Mouse (Mus musculus) forebrain, embryonic 15.5 days (tissue): ENCODE results near the gene Adamts3. TPM values are rescaled to one million over a fixed set of nuclear protein-coding genes. Genes with fewer than 3 reads are reported as not detected.

Experiments used
- ATAC-seq: fragments of 200-750 bp; cut with Nextera tagmentation; replicated peaks from 2 replicates; pipeline ENCODE4 v1.8.0; 2017; ENCODE audit warnings: mild to moderate bottlenecking, moderate TSS enrichment, moderate library complexity
- H3K27ac ChIP-seq: fragments of 300-500 bp; sonication (generic); replicated peaks from 2 replicates; pipeline ENCODE4 v1.5.1; 2015; ENCODE audit warnings: mild to moderate bottlenecking, inconsistent platforms
- H3K27me3 ChIP-seq: fragments of 300-500 bp; sonication (generic); 2 replicates; pipeline ENCODE4 v1.6.1; 2015; ENCODE audit warnings: inconsistent platforms
- H3K36me3 ChIP-seq: fragments of 300-500 bp; sonication (generic); 2 replicates; pipeline ENCODE4 v1.6.1; 2015; ENCODE audit warnings: mild to moderate bottlenecking, inconsistent platforms
- H3K4me1 ChIP-seq: fragments of 300-500 bp; sonication (generic); 2 replicates; pipeline ENCODE4 v1.6.1; 2015; ENCODE audit warnings: inconsistent platforms
- H3K4me2 ChIP-seq: fragments of 300-500 bp; sonication (generic); replicated peaks from 2 replicates; pipeline ENCODE4 v1.6.1; 2015; ENCODE audit warnings: mild to moderate bottlenecking, inconsistent platforms
- H3K4me3 ChIP-seq: fragments of 300-500 bp; sonication (generic); 2 replicates; pipeline ENCODE4 v1.5.1; 2015; ENCODE audit warnings: mild to moderate bottlenecking, inconsistent platforms
- H3K9ac ChIP-seq: fragments of 300-500 bp; sonication (generic); replicated peaks from 2 replicates; pipeline ENCODE4 v1.6.1; 2015; ENCODE audit warnings: mild to moderate bottlenecking, inconsistent platforms
- H3K9me3 ChIP-seq: fragments of 300-500 bp; sonication (generic); 2 replicates; pipeline ENCODE4 v1.6.1; 2016; ENCODE audit warnings: inconsistent platforms
- WGBS: fragments of 180-500 bp; shearing (Covaris S2); methylation state at CpG from one replicate; pipeline ENCODE4 v1.1.7; 2015; ENCODE audit warnings: mixed read lengths; 5-methylcytosine and 5-hydroxymethylcytosine counted together
- polyA plus RNA-seq: library from polyadenylated mRNA; unstranded; fragments of >200 nt; fragmentation: Nextera tagmentation; extraction: Ambion mirVana; gene quantifications from 2 replicates; pipeline ENCODE4 v1.2.1, GENCODE M21; 2015

The Adamts3 gene
- polyA plus RNA-seq, result 14.0 and 14.4 TPM in 2 replicates

DNA sequence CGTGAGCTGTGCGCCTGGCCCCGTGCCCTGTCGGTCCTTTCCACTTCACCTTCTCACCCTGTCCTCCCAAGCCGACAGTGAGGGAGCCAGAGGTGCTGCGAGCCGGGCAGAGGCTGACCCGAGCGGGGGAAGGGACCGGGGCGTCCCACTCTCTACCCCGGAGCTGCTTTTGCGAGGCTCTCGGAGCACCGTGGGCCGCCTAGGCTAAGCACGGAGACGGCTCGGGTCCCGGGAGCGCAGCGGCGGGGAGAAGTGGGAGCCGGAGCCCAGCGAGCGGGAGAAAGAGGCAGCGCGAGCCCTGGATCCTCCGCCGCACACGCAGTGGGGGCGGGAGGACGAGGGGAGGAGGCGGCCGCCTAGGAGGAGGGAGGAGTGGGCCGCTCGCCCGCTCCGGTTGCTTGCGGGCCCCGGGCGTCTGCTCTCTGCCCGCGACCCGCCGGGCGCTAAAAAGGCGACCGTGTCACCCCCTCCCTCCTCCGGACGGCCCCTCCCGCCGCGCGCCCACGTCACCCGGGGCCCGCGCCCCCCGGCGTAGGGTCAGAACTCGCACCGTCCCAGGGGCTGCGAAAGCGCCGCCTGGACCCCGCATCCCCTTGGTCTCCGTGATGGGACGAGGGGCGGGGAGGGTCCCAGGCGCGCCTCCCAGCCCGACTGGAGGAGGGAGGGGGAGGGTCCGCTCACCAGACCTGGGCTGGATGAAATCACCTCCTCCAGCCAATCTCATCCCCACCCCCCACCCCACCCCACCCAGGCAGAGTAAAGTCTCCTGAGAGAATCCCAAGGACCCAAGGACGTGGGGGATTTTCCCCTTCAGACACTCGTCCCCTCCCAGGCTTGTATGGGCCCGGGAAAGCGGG lies at the start of gene Adamts3:
TSS of gene Adamts3 (minus strand) at position 284 of the 857 bp plus-strand sequence.
- H3K9me3 ChIP-seq, result no peaks in the 10 kb centered on the region
- H3K27ac ChIP-seq, result peak within 1 kb of the TSS; percentile 84
- H3K9ac ChIP-seq, result peak within 1 kb of the TSS; percentile 79
- H3K4me2 ChIP-seq, result peak within 1 kb of the TSS; percentile 97
- no peaks in the 10 kb centered on the region for H3K27me3 ChIP-seq
- WGBS, result under 1% methylated on average over 50 of the region's 78 CpGs
- H3K4me3 ChIP-seq, result peak within 1 kb of the TSS; percentile 72
- peaks cover 28% of the 10 kb centered on the region for H3K4me1 ChIP-seq
- ATAC-seq, result peak; percentile 90
- H3K36me3 ChIP-seq, result no peaks in the 10 kb centered on the region

DNA sequence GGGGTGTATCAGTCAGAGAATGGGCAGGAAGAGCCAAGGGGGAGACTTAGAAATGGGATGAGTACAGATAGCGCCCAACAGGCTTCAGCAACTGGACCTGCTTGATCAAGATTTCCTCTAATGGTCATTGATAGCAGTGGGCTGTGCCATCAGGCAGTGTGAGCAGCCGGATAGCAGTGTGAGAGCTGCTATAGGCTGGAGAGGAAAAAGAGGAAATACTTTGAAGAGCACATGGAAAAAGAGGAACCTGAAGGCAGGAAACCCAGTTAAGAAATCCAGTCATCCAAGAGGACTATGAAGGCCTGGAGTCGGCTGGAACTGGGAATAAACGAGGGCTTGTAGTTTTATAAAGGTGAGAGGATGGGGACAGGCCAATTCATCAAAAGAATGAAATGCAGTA lies 48.4 kb upstream of the Adamts3 start:
- no peak overlapping the region for H3K4me3 ChIP-seq
- H3K4me1 ChIP-seq, result no peaks in the 10 kb centered on the region
- no peak overlapping the region for H3K4me2 ChIP-seq
- H3K27me3 ChIP-seq, result no peaks in the 10 kb centered on the region
- H3K36me3 ChIP-seq, result no peaks in the 10 kb centered on the region
- ATAC-seq, result no peak
- no peaks in the 10 kb centered on the region for H3K9me3 ChIP-seq
- no peak overlapping the region for H3K27ac ChIP-seq
- no peak overlapping the region for H3K9ac ChIP-seq
- WGBS, result 82% methylated on average over 4 of the region's 4 CpGs

DNA sequence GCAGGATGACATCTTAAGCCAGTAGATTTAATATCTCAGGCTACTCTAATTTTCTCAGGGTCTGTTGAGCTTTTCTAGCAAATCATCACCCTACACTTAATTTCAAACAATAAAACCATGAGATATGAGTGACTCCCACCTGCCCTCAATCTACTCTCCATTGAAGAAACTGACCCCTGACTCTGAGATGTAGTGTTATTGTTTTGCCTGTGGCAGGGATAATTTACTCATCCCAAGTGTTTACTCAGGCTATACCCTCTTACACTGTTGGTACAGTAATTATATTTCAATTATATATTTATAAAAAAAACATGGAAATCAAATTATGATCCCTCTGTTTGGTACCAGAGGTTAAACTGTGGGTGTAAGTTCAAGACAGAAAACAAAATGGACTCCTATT lies 29.2 kb upstream of the Adamts3 start:
- no peak overlapping the region for H3K9ac ChIP-seq
- H3K4me3 ChIP-seq, result no peak overlapping the region
- H3K4me2 ChIP-seq, result no peak overlapping the region
- no peaks in the 10 kb centered on the region for H3K9me3 ChIP-seq
- H3K27ac ChIP-seq, result no peak overlapping the region
- H3K4me1 ChIP-seq, result no peaks in the 10 kb centered on the region
- H3K27me3 ChIP-seq, result no peaks in the 10 kb centered on the region
- H3K36me3 ChIP-seq, result no peaks in the 10 kb centered on the region
- ATAC-seq, result no peak

DNA sequence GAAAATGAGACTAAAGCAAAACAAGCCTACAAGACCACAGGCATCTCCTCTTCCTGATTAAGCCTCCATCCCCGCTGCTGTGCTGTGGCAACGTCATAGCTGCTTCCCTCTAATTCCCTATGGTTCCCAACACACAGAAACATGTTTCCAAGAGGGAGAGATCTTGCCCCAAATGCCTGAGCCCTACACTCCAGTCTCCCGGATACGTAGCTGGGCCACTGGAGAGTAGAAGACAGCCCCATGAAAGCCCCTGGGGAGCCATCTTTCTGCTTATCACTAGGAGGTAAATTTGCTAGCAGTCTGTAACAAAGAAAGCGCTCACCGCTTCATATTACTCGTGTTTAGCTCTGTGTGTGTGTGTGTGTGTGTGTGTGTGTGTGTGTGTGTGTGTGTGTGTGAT lies 28.8 kb upstream of the Adamts3 start:
- no peaks in the 10 kb centered on the region for H3K36me3 ChIP-seq
- no peak overlapping the region for H3K4me3 ChIP-seq
- H3K27me3 ChIP-seq, result no peaks in the 10 kb centered on the region
- H3K4me1 ChIP-seq, result no peaks in the 10 kb centered on the region; the same call in 1 of the 2 replicates
- H3K9ac ChIP-seq, result no peak overlapping the region
- no peak for ATAC-seq
- no peak overlapping the region for H3K4me2 ChIP-seq
- no peaks in the 10 kb centered on the region for H3K9me3 ChIP-seq
- 47% methylated on average over 7 of the region's 7 CpGs for WGBS
- no peak overlapping the region for H3K27ac ChIP-seq

DNA sequence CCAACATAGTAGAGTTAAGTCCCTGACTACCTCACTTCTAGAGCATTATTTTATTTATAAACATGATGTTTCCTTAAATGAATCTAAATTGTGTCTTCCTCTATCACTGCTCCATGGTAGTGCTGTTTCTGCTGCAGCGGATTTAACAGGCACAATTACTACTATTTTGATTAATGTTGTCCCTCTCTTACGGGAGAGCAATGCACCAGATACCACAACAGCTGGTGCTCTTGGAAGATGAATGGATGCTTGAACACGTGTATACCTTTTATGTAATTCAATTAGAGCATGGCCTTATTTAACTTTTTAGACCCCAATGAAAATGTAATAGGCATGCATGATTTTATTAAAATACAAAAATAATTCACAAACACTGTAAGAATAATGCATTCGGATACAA lies 28.4 kb upstream of the Adamts3 start:
- H3K4me1 ChIP-seq, result no peaks in the 10 kb centered on the region; the same call in 1 of the 2 replicates
- no peak overlapping the region for H3K4me3 ChIP-seq
- no peaks in the 10 kb centered on the region for H3K27me3 ChIP-seq
- no peak overlapping the region for H3K27ac ChIP-seq
- ATAC-seq, result no peak
- H3K9ac ChIP-seq, result no peak overlapping the region
- no peak overlapping the region for H3K4me2 ChIP-seq
- no peaks in the 10 kb centered on the region for H3K36me3 ChIP-seq
- WGBS, result 65% methylated on average over 4 of the region's 4 CpGs
- H3K9me3 ChIP-seq, result no peaks in the 10 kb centered on the region

DNA sequence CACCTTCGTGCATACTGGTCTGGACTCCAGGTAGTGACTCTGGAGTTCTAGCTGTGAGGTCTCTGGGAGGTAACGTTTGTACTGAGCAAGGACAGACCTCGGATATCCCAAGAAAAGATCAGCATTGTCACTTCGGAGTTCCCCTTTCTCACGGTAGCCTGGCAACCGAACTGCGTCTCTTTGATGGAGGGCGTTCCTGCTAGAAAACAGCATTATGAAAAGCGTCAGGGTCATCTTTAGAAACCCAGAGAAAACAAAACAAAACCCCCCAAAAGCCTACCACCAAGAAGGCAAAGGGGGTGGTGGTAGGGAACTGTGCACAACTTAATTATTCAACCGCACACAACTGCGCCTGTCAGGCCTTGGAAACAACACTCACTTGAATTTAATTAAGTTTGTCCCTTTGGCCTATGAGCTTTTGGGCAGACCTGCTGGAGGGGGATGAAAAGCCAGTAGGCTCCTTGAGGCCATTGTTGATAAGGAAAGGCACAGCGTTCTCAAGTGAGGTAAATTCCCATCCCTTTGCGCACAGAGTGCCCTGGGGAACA lies 23.8 kb upstream of the Adamts3 start:
- ATAC-seq, result no peak

DNA sequence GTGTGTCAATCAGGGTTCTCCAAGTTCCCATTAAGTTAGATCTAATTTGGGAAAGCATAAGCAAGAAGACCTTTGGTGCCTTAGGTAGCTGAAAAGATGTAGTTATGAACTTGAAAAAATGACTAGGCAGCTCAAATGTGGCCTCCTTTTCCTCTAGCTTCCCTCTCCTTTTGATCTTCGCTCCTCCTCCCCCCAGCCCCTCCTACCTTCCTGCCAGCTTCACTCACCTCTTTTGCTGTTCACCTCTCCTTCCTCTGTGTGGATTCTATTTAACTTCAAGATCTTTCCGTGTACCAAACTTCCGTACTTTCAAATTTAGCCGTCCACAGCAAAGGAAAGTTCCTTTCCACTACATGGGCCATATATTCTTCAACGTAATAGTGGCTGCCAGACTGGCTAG lies 17.9 kb upstream of the Adamts3 start:
- ATAC-seq, result no peak
- Histone ChIP-seq H3K4me2 (no peak overlapping the region), H3K4me3 (no peak overlapping the region), H3K36me3 (no peaks in the 10 kb centered on the region), H3K9ac (no peak overlapping the region), H3K9me3 (no peaks in the 10 kb centered on the region), H3K27me3 (no peaks in the 10 kb centered on the region), H3K27ac (no peak overlapping the region), H3K4me1 (peaks cover 5% of the 10 kb centered on the region)
- WGBS, result 90% methylated on average over 5 of the region's 5 CpGs

More for the DNA sequence above, 23.8 kb upstream of the Adamts3 start:
- Histone ChIP-seq H3K9me3 (no peaks in the 10 kb centered on the region), H3K4me2 (no peak overlapping the region), H3K4me1 (no peaks in the 10 kb centered on the region; the same call in 1 of the 2 replicates), H3K27ac (no peak overlapping the region), H3K27me3 (no peaks in the 10 kb centered on the region), H3K36me3 (no peaks in the 10 kb centered on the region), H3K9ac (no peak overlapping the region), H3K4me3 (no peak overlapping the region)
- WGBS, result 7% methylated on average over 13 of the region's 13 CpGs

DNA sequence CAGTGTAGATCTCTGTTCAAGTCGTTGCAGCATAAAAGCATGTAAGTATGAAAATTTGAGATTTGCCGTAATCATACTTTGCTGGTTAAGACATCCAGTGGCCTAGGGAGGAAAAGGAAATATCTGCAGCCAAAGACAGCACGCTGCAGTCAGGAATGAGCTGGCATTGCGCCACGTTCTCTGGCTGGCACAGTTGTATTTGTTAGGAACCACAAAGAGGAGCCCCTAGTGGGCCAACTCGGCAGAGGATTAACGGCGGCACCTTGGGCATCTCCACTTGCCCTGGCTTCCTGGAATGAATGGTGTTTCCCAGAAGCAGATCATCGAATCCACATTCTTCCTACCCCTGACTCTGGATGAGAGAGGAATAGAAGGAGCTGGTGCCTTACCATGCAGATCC lies 14.4 kb upstream of the Adamts3 start:
- Histone ChIP-seq H3K4me2 (no peak overlapping the region), H3K4me3 (no peak overlapping the region), H3K9ac (no peak overlapping the region), H3K4me1 (peaks cover 5% of the 10 kb centered on the region), H3K36me3 (no peaks in the 10 kb centered on the region), H3K27ac (no peak overlapping the region), H3K9me3 (no peaks in the 10 kb centered on the region), H3K27me3 (no peaks in the 10 kb centered on the region)
- ATAC-seq, result peak; percentile 55
- 40% methylated on average over 9 of the region's 9 CpGs for WGBS

DNA sequence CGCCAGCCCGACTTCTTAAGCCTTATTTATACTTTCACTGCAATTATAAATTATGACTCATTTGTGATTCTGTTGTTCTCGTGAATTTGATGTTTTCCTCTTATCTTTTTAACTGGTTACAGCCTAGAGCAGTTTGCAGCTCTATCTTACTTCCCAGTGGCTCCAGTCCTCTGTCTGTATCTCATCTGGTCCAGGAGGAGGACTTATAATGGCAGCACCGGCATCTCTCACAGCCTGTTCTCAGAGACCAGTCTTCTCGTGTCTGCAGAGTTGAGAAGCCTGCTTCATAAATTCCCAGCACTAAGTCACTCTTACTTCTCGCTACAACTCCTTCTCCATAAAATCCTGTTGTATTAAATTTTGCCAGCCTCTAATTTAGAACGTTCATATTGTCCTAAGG lies 12.4 kb upstream of the Adamts3 start:
- H3K9me3 ChIP-seq, result no peaks in the 10 kb centered on the region
- H3K4me2 ChIP-seq, result no peak overlapping the region
- no peak overlapping the region for H3K9ac ChIP-seq
- no peak overlapping the region for H3K4me3 ChIP-seq
- H3K4me1 ChIP-seq, result peaks cover 5% of the 10 kb centered on the region
- H3K27me3 ChIP-seq, result no peaks in the 10 kb centered on the region
- no peaks in the 10 kb centered on the region for H3K36me3 ChIP-seq
- no peak overlapping the region for H3K27ac ChIP-seq
- ATAC-seq, result no peak
- 85% methylated on average over 7 of the region's 7 CpGs for WGBS

DNA sequence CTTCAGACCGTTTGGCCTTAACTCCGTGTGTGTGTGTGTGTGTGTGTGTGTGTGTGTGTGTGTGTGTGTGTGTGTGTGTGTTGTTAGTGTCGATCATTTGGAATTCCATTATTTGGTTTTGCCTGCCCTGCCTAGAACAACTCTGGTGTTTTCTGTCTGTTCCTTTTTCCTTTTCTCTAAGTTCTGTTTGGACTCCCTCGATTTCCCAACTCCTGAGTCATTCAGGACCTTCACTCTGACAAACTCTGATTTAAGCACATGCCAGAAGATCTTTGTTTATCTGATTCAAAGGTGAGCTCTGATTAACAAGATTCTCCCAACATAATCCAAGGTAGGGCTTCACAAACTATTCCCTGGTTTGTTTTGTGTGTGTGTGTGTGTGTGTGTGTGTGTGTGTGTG lies 1.9 kb upstream of the Adamts3 start:
- ATAC-seq, result no peak
- H3K9me3 ChIP-seq, result no peaks in the 10 kb centered on the region

DNA sequence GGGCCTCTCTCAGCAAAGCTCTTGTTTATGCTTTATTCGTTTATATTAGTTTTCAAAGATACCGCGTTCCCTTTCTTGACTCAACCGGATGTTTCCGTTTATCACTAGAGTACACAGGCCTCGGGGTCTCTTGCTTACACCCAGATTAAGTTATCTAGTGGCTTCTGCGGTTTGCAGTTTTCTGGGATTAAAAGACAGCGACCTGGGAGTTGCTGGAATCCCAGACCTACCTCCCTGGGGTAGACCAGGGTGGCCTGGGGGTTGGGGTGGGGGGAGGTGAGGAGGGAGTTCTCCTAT lies 722 bp upstream of the Adamts3 start:
- ATAC-seq, result no peak
- peak overlapping the region; percentile 84; the same call in 1 of the 2 replicates for H3K27ac ChIP-seq
- no peaks in the 10 kb centered on the region for H3K36me3 ChIP-seq
- WGBS, result 7% methylated on average over 8 of the region's 8 CpGs
- no peaks in the 10 kb centered on the region for H3K27me3 ChIP-seq
- H3K9me3 ChIP-seq, result no peaks in the 10 kb centered on the region
- H3K4me1 ChIP-seq, result peaks cover 24% of the 10 kb centered on the region
- peak overlapping the region; percentile 72 for H3K4me3 ChIP-seq
- peak overlapping the region; percentile 79 for H3K9ac ChIP-seq
- H3K4me2 ChIP-seq, result peak overlapping the region; percentile 97

More for the DNA sequence above, 1.9 kb upstream of the Adamts3 start:
- no peak overlapping the region for H3K4me3 ChIP-seq
- no peaks in the 10 kb centered on the region for H3K27me3 ChIP-seq
- H3K27ac ChIP-seq, result no peak overlapping the region
- H3K4me2 ChIP-seq, result no peak overlapping the region
- H3K9ac ChIP-seq, result no peak overlapping the region
- no peaks in the 10 kb centered on the region for H3K36me3 ChIP-seq
- WGBS, result 50% methylated on average over 4 of the region's 4 CpGs
- peaks cover 17% of the 10 kb centered on the region for H3K4me1 ChIP-seq

DNA sequence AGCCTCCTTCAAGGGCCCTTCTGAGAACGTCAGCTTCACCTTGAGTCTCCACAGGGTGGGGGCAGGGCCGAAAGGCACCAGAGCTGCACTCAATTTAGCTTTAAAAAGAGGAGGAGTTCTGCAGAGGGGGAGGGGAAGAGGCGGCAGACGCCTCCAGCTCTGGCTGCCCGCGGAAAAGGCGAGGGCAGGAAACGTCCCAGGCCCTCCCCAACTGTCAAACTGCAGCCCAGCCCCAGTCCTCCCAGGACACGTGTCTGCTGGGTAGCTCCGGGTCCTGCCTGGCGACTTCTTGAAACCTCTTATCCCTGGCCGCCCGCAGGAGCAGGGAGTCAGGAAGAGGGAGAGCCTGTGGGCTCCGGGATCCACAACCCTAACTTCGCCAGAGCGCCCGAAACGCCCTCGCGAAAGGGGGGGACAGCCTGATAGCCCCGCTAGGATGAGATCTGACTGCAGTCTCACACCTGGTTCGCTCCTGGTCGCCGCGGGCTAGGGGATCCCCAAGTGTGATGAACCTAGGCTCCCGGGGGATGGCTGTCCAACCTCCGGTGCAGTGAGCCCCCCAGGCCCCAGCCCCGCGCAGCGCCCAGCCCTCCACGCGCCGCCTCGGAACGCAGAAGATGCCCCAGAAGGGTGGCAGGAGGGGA lies 921 bp downstream of the Adamts3 start:
- H3K27me3 ChIP-seq, result no peaks in the 10 kb centered on the region
- peak; percentile 53 for ATAC-seq
- H3K9me3 ChIP-seq, result no peaks in the 10 kb centered on the region
- peaks cover 30% of the 10 kb centered on the region for H3K4me1 ChIP-seq
- peak overlapping the region; percentile 72 for H3K4me3 ChIP-seq
- H3K36me3 ChIP-seq, result no peaks in the 10 kb centered on the region
- peak overlapping the region; percentile 97 for H3K4me2 ChIP-seq
- WGBS, result under 1% methylated on average over 35 of the region's 35 CpGs
- peak overlapping the region; percentile 79 for H3K9ac ChIP-seq
- peak overlapping the region; percentile 84 for H3K27ac ChIP-seq
